Mouse (Mus musculus): ENCODE results near the gene Trim13.

Trim13 gene

DNA sequence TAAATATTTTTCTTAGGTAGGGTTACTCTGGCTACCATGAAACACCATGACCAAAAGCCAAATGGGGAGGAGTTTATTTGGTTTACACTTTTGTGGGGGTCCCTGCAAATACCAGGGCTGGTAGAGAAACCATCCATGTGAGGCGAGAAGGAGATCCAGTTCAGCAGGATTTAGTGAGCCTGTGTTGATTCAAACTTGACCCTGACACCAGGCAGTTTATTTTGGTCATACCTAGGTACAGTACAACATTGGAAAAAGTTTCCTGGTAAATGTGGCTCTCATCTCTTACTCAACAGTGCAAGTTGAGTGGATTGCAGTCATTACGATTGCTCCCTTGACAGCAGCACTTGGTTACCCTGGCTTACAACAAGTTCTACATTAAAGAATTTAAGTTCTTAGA is 15.3 kb downstream of the Trim13 start:
- no peak for DNase-seq (ENCODE audit: low spot score in 2 of 2)

DNA sequence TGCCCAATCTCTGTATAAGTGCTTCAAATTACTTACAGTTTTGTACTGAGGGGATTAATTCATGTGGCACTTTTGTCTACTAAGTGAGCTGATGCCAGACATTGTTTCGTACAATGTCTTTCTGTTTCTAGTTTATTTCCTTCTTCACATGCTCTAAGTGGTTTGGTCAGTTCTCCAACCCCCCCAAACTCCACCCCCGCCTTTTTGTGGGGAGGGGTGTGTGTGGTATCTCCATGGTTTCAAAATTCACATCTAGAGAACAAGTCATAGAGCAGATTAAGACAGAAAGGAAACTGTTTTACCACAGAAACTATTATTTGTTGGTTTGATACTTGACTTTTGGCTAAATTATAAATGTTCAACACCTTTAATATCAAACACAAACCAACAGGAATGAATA is 22.3 kb downstream of the Trim13 start:
- no peak for DNase-seq (ENCODE audit: low spot score in 2 of 2)

DNA sequence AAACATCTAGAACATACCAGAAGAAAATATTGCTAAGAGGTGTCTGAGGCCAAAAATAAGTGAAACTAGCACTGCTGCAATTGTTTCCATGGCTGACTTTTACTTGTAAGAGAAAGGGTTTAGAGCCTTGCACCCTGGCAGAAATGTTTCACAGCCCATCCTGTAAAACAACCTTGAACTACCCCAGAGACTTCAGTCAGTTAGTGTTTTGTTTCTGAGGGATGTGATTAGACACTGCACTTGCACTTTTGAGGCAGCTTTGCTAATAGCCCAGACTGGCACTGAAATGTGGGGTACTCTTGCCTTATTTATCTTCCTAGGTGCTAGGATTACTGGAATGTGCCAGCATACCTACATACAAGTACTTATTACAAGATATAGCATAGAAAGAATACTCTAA is 37.9 kb downstream of the Trim13 start:
- no peak for DNase-seq (ENCODE audit: low spot score in 2 of 2)

DNA sequence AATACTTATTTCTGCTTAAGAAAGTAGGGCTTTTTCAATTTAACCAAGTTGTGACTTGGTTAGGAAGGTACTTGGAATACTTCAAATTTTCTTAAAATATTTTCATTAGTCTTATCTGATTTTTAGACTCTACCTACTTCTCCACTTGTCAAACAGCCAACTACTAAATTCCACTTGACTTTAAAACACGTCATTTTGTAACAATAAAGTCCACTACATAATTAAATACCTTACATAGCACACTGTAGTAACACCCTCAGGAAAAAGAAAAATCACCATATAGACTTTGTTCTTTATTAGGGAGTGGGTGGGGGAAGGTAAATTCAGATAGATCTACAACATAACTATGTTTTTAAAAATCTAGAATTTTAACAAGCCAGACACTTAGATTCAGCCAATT is 44.6 kb downstream of the Trim13 start:
- DNase-seq (ENCODE audit: low spot score in 2 of 2) = no peak

DNA sequence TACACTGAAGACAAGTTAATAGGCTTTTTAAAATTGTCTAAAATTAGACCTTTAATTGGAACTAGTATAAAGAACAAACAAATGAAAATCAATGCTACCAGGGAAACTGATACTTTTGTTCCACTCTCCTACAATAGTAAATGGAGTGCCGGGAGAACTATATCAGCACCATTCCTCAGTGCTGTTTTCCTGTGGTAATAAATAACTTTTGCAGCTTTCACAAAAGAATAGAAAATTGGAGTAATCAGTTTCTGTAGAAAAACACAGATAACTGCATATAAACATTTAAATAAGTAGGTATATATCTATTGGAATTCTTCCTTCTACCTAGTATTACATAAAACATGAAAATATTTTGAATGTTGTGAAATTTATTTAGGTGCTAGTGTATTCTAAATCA is 47.5 kb downstream of the Trim13 start:
- no peak for DNase-seq (ENCODE audit: low spot score in 2 of 2)

DNA sequence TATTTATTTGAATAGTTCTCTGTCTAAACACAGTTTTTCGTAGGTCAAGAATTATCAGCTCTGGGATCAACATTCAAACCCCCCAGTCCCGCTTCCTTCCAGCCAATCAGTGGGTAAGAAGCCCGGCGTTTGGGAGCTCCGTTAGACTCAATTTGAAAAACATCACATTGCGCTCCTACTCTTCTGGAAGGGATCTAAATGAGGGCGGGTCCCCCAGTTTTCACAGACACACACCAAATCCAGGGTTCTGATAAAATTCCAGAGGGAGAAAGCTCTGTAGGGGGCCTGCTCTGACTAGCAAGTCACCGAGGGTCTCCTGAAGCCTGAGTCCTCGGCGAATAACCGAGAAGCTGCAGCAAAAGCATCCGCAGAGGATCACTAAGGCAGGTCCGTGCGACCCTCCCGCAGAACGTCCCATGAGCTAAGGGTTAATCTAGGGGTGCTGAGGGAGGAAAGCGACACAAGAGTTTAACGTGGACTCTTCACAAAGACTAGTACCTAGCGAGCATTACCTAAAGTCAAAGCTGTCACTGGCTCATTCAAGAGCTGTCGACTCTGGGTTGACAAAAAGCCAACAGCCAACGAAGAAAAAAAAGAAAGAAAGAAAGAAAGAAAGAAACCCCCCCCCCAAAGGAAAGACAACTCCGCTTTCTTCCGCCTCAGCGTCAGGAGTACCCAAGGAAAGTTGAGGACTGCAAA is 49.3 kb downstream of the Trim13 start:
- peak in 1 of 2 experiments; percentile 32 for DNase-seq (ENCODE audit: low spot score in 2 of 2)

DNA sequence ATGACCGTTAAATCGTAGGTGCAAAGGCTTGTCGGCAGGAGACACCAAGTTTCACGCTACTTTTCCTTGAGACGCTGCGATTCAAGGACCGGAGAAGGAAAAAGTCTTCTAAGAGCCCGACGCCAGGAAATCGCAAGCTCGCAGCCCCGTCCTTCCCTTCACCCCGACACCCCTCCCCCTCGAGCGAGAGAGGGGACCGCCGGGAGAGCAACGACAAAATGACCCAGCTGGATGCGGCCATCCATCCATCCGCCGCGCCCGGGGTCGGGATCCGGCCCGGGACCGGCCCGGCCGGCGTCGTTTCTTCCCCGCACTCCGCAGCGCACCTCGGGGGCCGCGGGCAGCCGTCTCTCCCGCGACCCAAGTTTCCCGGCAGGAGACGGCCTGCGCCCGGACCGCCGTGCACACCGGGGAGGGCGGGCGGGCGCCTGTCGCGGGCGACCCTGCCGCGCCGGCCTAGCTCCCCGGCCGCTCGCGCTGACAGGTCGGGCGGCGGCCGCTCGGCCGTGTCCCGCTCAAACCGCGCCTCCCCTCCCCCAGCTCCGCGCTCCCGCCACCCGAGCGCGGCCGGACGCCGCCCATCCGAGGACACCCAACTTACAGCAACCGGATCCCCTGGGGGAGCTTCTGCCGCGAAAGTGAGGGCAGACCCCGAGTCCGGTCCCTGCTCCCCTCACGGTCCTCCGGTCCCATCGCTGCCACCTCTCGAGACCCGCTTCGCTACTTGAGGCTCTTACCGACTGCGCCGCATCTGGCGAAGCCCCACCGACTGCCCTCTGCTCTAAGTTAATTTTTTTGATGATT is 50.0 kb downstream of the Trim13 start:
- DNase-seq (ENCODE audit: low spot score in 2 of 2) = peak; percentile 58 to 64

DNA sequence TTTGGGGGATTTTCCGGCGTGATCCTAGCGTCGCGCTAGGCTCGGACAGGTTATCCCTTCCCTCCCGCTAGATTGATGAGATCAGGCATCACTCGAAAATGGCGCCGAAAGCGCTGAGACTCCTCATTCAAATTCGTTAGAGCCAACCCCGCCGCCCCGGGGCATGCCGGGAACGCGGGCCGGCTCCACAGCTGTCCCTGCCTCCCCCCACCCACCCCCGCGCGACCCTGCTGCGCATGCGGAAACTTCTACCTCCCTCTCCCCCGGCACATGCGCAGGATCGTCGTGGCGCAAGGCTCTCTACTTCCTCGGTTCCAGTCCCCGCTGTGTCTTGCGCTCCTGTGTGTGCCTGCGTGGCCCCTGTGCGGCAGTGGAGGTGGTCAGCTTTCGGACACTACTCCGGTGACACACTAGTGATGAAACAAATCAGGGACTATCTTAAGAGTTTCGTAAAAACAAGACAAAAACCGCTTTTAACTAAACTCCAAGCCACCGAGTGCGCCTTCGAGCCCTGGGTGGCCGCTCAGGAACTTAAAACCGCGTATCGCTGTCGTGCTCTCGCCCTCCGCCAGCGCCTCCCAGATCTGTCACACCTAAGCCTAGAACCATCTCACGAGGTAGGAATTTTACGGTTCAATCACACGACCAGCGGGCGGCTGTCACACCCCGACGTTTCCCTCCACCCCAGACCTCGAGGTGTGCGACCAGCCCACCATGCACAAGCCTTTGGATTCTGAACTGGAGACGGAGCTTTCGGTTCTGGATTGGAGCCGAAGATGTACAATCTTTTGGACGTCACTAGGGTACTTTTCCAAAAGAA is 50.8 kb downstream of the Trim13 start:
- peak; percentile 95 to 96 for DNase-seq (ENCODE audit: low spot score in 2 of 2)

DNA sequence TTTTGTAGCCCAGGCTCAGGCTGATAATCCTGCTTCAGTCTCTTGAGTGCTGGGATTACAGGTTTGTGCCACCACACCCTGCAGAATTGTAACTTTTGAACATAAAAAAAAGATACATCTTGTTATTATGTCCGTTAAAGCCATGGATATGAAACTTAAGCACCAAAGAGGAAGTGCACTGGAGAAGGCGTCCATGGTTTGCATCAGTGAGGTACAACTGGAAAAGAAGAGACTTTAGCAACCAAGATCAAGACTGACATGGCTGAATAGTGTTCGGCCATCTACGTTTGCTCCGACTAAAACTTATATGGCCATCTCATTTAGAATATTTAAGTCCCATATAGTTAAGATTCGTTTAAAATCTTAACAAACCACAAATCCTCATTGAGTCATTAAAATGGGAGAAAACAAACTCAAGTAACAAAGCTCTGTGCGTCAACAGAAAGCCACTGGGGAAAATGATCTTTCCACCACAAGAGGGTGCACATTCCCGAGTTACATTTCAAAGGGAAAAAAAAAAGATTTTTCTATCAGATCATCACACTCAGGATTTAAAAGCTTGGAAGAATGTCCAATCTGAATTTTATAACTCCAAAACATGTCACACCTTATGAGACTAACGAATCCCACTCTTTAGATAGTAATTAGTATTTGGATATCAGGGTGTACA is 52.4 kb downstream of the Trim13 start:
- no peak for DNase-seq (ENCODE audit: low spot score in 2 of 2)

Data from urinary bladder, postnatal 4 days (tissue).